Mouse (Mus musculus) heart, adult 18-20 months (tissue): ENCODE measurements around the gene C1s2. TPM values are rescaled to one million over a fixed set of nuclear protein-coding genes. Genes with fewer than 3 reads are reported as not detected.
"Not testable (repeated sequence)": the region's sequence is repeated elsewhere in the genome, so short reads cannot be mapped to it uniquely, and the experiment has no call there.

Experiments used
- DNase-seq, 2 experiments: peaks; one replicate each; pipeline ENCODE4 v3.0.0; 2021 to 2022; ENCODE audit warnings: mixed read lengths in 1 of 2
- total RNA-seq, 2 experiments: library from RNA; stranded (reverse); gene quantifications; 2 replicates each; pipeline ENCODE4 v1.2.3; 2021

C1s2 gene
- total RNA-seq, 2 experiments from 2014 or later = 0.57 to 0.90 TPM

DNA sequence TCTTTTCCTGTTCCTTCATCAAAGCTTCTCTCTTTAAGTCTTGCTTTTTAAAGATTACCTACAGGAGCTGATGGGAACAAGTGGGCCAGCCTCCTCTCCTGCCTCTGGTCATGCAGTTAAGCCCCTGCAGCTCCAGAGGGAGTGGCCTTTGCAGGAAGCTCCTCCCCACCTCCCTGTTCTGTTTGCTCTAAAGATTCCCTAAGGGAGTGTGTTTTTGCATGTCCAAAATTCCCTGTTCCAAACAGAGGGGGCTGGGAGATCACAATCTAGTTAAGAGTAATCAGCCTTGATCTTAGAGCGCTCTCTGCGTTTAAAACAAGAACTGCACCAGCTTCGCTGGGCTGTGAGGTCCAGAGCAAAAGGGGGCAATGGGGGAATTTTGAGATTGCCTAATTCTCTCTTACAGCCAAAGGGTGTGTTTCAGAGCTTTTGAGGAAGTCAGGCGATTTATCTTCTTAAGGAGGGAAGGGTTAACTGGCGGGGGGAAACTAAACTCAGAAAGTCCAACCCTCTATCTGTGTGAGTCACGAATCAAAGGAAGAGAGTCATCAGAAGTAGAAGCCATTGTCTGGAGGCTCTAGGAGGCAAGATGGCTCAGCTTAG, 1.1 kb upstream of the C1s2 start:
- DNase-seq = not testable (repeated sequence)

DNA sequence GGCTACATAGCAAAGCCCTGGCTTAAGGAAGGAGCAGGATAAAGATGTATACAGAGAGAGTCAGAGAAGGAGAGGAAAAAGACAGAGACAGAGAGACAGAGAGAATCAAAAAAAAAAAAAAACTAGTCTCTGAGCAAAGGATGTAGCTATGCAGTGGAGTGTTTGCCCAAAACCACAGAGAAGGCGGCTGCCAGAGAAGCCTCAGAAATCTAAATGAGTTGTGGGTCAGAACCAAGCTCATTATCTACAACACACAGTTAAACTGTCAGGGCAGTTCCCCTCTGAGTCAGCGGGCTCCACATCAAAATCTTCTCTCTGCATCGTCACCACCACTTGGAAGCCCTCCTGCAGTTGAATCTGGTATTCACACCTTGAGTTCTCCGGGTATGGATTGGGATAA, 5.1 kb downstream of the C1s2 start:
- DNase-seq = no peak

DNA sequence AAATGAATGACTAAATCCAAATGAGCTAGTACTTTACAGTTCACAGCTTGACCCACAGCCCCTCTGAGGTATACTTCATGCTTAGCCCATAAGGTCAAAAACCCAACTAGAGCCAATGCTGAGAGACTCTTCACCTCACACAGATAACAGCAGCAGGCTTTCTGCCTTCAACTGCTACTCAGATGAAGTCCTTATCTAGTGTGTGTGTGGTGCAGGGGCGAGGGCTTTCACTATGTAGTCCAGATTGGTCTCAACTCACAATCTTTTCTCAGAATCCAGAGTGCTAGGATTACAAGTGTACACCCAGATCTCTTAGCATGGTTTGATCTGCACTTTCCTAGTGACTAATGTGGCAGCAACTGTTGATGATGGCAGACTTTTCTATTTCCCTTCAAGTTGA, 9.7 kb downstream of the C1s2 start:
- not testable (repeated sequence) for DNase-seq

DNA sequence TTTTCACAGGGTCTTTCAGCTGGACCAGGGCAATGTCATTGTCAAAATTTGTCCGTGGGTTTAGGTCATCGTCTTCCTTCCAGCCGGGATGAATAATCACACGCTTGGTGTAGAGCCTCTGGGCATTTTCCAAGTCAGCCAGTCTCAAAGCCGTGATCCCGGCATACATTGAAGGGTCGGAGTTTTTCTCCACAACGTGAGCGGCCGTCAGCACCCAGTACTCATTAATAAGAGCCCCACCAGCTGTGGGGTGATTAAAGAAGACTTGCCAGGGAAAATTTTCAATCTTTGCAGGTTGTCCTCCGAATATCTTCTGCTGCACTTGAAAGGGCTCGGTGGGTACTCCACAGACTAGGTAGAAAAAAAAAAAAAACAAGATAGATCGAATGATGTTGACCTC, 10.3 kb downstream of the C1s2 start:
- DNase-seq = no peak

DNA sequence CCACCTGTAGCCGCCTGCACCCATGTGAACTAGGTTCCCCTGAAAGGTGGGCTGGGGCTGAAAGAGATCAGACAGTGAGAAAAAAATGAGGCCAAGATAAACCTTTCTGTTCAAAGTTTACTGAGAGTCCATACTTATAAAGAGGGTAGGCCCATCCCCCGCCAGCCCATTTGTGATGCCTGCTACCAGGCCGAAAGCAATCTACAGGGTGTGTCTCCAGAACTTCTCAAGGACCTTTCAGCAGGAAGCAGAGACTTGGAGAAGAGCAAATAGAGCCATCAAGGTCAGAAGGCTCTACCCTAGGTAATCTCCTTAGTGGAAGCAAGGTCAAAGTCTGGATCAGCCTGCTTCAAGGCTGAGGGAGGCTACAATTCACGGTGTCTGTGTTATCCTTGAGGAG, 33.9 kb downstream of the C1s2 start:
- DNase-seq = no peak

DNA sequence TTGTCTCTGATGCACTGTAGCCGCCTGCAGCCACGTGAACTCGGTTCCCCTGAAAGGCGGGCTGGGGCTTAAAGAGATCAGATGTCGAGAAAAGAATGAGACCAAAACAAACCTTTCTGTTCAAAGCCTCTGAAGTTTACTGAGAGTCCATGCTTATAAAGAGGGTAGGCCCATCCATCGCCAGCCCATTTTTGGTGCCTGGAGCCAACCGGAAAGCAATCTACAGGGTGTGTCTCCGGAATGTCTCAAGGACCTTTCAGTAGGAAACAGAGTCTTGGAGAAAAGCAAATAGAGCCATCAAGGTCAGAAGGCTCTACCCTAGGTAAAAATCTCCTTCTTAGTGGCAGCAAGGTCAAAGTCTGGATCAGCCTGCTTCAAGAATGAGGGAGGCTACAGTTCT, 42.8 kb downstream of the C1s2 start:
- no peak for DNase-seq

DNA sequence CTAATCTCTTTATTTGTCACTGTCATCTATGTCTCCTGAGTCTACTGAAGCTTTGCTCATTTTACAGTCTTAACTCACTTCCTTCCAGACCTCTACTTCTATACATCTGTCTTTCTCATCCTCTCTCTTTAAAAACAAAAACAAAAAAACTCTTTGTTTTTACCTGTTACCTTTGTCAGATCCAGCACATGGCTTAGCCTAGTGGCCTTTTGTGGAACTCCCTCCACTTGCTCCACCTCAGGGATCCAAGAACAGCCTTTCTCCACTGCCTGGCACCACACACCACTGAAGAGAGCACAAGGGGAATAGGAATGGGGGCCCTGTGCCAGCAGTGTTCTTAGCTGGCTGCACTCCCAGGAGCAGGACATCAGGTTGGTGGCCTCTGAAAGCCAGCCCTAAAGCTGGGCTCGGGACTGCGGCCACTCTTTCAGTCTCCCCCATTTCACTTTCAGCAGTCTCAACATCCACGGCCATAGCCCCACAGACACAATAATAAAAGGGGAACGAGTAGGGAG, 43.6 kb downstream of the C1s2 start:
- peak; percentile 69 to 70 for DNase-seq

DNA sequence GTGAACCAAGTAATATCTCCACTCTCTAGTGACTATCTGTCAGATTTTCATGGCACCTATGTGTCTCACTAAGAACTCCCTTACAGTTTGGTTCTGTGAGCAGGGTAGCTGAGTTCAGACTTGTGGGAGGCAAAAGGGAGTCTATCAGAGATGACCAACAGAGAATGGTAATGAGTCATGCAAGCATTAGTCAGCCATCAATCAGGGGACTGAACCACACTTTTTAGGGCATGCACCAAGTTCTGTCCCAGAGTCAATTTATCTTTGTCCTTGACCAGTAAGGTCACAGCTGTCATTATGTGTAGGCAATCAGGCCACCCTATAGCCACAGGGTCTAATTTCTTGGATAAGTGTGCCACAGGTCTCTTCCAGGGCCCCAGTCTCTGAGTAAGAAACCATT, 47.1 kb downstream of the C1s2 start:
- no peak for DNase-seq

DNA sequence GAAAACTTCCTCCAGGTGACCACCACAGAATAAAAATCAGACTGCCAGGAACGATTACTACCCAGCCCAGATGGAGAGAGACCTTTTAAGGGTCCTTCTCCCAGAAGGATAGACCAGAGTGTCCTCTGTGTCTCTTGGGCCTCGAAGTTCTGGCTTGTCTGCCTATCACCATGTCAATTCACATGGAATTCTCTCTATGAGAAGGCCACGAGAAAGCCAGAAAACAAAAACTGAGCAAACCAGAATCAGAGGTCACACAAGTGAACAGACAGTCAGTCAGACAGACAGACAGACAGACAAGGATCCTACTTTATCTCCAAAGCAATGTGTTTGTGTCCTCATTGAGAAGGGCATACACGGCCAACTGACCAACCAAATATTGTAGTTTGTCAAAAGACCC, 49.6 kb downstream of the C1s2 start:
- no peak for DNase-seq

DNA sequence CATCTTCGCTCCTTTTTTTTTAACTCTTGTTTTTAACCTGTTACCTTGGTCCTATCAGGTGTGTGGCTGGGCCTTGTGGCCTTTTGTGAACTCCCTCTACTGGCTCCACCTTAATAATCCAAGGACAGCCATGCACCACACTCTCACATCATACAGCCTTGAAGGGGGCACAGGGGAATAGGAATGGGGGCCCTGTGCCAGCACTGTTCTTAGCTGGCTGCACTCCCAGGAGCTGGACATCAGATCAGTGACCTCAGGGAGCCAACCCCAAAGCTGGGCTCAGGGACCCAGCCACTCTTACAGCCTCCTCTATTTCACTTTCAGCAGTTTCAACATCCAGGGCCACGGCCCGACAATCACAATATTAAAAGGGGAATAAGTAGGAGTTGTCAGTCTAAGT, 50.1 kb downstream of the C1s2 start:
- peak; percentile 33 to 50 for DNase-seq

DNA sequence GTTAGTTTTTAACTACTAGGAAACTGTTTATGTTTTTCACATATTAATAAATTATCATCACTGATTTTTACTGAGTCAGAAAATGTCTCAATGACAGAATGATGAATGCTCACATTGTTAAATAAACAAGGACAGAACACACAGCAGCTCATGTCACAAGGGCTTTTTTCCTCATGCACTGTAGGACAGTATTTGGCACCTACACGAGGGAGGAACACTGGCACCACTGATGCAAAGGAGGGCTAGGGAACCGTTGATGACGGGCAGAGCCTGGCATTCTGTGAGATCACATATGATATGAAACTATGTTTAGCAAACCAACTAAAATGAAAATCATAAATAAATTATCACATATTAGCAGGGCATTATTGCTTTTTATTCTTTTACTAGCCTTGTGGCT, 51.0 kb downstream of the C1s2 start:
- no peak for DNase-seq

DNA sequence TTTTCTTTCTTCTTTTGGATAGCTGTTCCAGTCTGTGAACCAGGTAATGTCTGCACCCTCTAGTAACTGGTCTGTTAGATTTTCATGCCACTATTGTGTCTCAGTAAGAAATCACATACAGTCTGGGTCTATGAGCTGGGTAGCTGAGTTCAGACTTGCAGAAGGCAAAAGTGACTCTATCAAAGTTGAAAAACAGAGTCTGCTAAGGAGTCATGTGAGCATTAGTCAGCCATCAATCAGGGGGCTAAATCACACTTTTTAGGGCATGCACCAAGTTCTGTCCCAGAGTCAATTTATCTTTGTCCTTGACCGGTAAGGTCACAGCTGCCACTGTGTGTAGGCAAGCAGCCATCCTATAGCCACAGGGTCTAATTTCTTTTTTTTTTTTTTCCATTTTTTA, 53.7 kb downstream of the C1s2 start:
- DNase-seq = no peak

DNA sequence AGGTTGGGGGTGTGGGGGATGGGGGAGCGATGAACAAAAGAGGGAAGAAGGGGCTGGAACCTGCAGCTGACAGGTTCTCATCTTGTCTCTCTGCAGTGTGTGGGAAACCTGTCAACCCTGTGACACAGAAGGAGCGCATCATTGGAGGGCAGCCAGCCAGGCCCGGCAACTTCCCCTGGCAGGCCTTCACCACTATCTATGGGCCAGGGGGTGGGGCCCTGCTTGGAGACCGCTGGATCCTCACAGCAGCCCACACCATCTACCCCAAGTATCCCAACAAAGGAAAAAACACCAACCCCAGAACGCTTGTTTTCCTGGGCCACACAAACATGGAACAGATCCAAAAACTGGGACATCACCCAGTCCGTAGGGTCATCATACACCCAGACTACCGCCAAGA, 55.7 kb downstream of the C1s2 start:
- not testable (repeated sequence) for DNase-seq

DNA sequence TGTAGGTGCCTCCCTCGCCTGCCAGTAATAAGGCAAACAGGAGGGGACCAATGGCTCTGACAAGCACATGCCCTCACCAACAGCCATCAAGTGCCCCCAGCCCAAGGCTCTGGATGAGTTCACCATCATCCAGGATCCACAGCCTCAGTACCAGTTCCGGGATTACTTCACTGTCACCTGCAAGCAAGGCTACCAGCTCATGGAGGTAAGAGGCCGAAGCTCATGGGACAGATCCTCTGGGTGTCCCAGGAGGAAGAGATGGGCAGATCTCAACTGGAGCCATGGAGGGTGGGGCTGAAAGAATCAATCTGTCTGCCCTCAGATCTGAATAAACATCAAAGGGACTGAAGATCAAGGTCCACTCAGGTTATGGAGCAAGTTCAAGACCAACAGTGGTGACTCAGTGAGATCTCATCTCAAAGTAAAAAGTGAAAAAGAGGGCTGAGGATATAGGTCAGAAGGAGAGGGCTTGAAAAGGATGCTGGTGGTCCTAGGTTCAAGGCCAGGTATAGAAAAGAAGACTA, 60.7 kb downstream of the C1s2 start:
- not testable (repeated sequence) for DNase-seq

Other genes starting within 250 kb of the C1s2 start
- 10 to 100 TPM; 24.0 to 26.5 TPM for gene Pex5, start 221.0 kb downstream of the C1s2 start, total RNA-seq
- gene Clstn3, start 171.3 kb downstream of the C1s2 start, total RNA-seq = 1 to 10 TPM in 1 of 2 experiments, under 1 TPM in 1; 0.30 to 8.2 TPM
- gene C1rl, start 143.0 kb downstream of the C1s2 start, total RNA-seq = 1 to 10 TPM; 1.3 to 2.1 TPM
- gene C1ra, start 123.7 kb downstream of the C1s2 start, total RNA-seq = 10 to 100 TPM; 12.0 to 17.7 TPM
- 10 to 100 TPM; 27.9 to 33.2 TPM for gene C1s1, start 93.7 kb downstream of the C1s2 start, total RNA-seq
- 1 to 10 TPM; 1.9 TPM for gene C1rb, start 65.8 kb downstream of the C1s2 start, total RNA-seq
- gene Lpcat3, start 26.9 kb upstream of the C1s2 start, total RNA-seq = 10 to 100 TPM; 37.3 to 38.3 TPM
- 10 to 100 TPM; 78.1 to 80.8 TPM for gene Emg1, start 76.1 kb upstream of the C1s2 start, total RNA-seq
- gene Phb2, start 76.3 kb upstream of the C1s2 start, total RNA-seq = 100 to 1,000 TPM; 277 to 319 TPM
- 10 to 100 TPM in 1 of 2 experiments, 1 to 10 TPM in 1; 3.0 to 12.9 TPM for gene Ptpn6, start 102.6 kb upstream of the C1s2 start, total RNA-seq
- 100 to 1,000 TPM; 277 to 290 TPM for gene Grcc10, start 105.3 kb upstream of the C1s2 start, total RNA-seq
- gene Gm45234, start 119.9 kb upstream of the C1s2 start, total RNA-seq = not detected
- 10 to 100 TPM; 41.1 to 46.9 TPM for gene Atn1, start 120.4 kb upstream of the C1s2 start, total RNA-seq
- gene Eno2, start 133.6 kb upstream of the C1s2 start, total RNA-seq = 1 to 10 TPM; 2.5 to 2.7 TPM
- under 1 TPM; 0.55 to 0.82 TPM for gene Lrrc23, start 143.6 kb upstream of the C1s2 start, total RNA-seq
- 1 to 10 TPM; 2.7 to 3.0 TPM for gene Spsb2, start 172.6 kb upstream of the C1s2 start, total RNA-seq
- gene Tpi1, start 178.2 kb upstream of the C1s2 start, total RNA-seq = 1,000 to 10,000 TPM in 1 of 2 experiments, 100 to 1,000 TPM in 1; 897 to 1,017 TPM
- gene Usp5, start 193.4 kb upstream of the C1s2 start, total RNA-seq = 10 to 100 TPM; 74.6 to 78.6 TPM
- under 1 TPM; 0.54 to 0.55 TPM for gene Cdca3, start 193.5 kb upstream of the C1s2 start, total RNA-seq
- 10 to 100 TPM; 14.1 to 14.6 TPM for gene Gnb3, start 204.2 kb upstream of the C1s2 start, total RNA-seq
- gene P3h3, start 221.7 kb upstream of the C1s2 start, total RNA-seq = 1 to 10 TPM; 8.2 to 8.3 TPM
- gene Gpr162, start 227.9 kb upstream of the C1s2 start, total RNA-seq = under 1 TPM; 0.36 to 0.84 TPM